Mouse (Mus musculus) limb, embryonic 12.5 days (tissue): ENCODE measurements around the gene Rcc2. TPM values are rescaled to one million over a fixed set of nuclear protein-coding genes. Genes with fewer than 3 reads are reported as not detected.

ENCODE experiments used
- ATAC-seq: fragments of 200-750 bp; cut with Nextera tagmentation; 2 replicates; pipeline ENCODE4 v1.8.0; 2017; ENCODE audit warnings: low read depth, moderate TSS enrichment; ENCODE audit not compliant: insufficient number of reproducible peaks, insufficient read depth, low FRiP score, low TSS enrichment
- H3K27ac ChIP-seq: fragments of 300-500 bp; sonication (generic); 2 replicates; pipeline ENCODE4 v1.5.1; 2016; ENCODE audit warnings: mild to moderate bottlenecking, moderate library complexity
- H3K27me3 ChIP-seq: fragments of 300-500 bp; sonication (generic); 2 replicates; pipeline ENCODE4 v1.6.1; 2016; ENCODE audit warnings: mild to moderate bottlenecking, moderate library complexity
- H3K36me3 ChIP-seq: fragments of 300-500 bp; sonication (generic); 2 replicates; pipeline ENCODE4 v1.6.1; 2016; ENCODE audit warnings: mild to moderate bottlenecking, moderate library complexity
- H3K4me1 ChIP-seq: fragments of 300-500 bp; sonication (generic); replicated peaks from 2 replicates; pipeline ENCODE4 v1.6.1; 2016
- H3K4me2 ChIP-seq: fragments of 300-500 bp; sonication (generic); 2 replicates; pipeline ENCODE4 v1.6.1; 2016; ENCODE audit warnings: mild to moderate bottlenecking, moderate library complexity
- H3K4me3 ChIP-seq: fragments of 300-500 bp; sonication (generic); replicated peaks from 2 replicates; pipeline ENCODE4 v1.5.1; 2016; ENCODE audit warnings: mild to moderate bottlenecking
- H3K9ac ChIP-seq: fragments of 300-500 bp; sonication (generic); replicated peaks from 2 replicates; pipeline ENCODE4 v1.6.1; 2016; ENCODE audit warnings: mild to moderate bottlenecking, moderate library complexity
- H3K9me3 ChIP-seq: fragments of 300-500 bp; sonication (generic); 2 replicates; pipeline ENCODE4 v1.6.1; 2016; ENCODE audit warnings: mild to moderate bottlenecking, moderate library complexity
- WGBS: fragments of 180-500 bp; shearing (Covaris S2); methylation state at CpG from one replicate; pipeline ENCODE4 v1.1.7; 2016; 5-methylcytosine and 5-hydroxymethylcytosine counted together
- polyA plus RNA-seq: library from polyadenylated mRNA; unstranded; fragments of >200 nt; fragmentation: Nextera tagmentation; extraction: Ambion mirVana; gene quantifications from 2 replicates; pipeline ENCODE4 v1.2.1, GENCODE M21; 2016

The Rcc2 gene
- polyA plus RNA-seq, 1 experiment from 2014 or later, result 139 TPM

DNA sequence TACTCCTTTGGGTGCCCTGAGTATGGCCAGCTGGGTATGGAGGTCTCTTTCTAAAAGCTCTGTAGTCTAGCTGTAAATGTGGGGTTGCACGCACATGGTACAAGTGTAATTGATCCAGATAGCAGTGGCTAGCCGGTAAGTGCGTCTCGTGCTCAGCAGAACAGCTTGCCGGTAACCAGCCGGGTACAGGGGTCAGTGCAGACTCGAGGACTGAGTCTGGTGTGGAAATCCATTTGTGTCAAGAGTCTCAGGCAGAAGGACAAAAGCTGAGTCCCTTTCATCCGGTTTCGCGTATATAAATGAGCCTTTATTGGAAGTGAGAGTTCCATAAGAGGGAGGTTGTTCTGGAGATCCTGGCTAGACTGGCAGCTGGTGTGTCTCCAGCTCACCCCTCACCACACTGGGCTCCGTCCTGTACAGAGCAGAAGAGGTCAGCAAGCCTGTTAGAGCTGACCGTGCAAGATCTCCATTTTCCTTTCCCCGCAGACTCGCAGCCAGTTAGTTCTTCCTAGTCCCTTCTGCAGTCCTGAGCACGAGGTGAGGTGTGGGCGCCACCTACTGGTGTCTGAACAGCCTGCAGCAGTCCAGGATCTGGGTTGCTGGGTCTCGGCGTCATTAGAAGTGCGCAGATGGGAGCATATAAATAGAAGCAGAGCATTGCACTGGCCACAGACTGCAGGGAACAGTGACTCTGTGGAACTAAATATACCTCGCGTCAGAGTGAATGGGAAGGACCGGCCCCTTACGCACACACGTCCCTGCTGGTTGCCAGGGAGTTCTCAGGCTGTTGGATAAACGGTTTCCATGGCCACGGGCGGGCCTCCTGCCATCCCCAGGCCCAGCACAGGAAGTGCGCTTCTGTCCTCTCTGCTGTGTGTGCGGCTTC lies 13.4 kb downstream of the Rcc2 start:
- WGBS, result 63% methylated on average over 29 of the region's 29 CpGs
- H3K27ac ChIP-seq, result peak overlapping the region; percentile 64; the same call in 1 of the 2 replicates
- no peak overlapping the region for H3K4me3 ChIP-seq
- no peak overlapping the region for H3K4me2 ChIP-seq
- peaks cover 100% of the 10 kb centered on the region for H3K36me3 ChIP-seq
- H3K9me3 ChIP-seq, result no peaks in the 10 kb centered on the region
- peaks cover 12% of the 10 kb centered on the region for H3K4me1 ChIP-seq
- H3K9ac ChIP-seq, result no peak overlapping the region
- peak; percentile 15; the same call in 1 of the 2 replicates for ATAC-seq
- H3K27me3 ChIP-seq, result no peaks in the 10 kb centered on the region

DNA sequence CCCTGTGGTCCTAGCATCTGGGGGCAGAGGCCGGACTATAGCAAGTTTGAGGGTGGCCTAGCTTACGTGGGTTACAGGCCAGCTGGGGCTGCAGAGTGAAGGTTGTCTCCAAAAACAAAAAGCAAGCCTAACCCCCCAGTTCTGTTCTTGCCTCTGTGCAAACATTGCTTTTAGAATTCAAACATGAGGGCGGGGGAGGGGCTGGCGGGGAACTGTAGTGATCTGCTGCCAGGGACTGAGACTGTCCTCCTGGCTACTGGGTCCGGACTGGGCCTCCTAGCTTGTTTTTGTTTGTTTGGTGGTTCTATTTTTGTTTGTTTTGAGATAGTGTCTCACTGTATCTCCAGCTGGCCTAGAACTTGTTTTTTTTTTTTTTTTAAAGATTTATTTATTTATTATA lies 14.2 kb downstream of the Rcc2 start:
- H3K9me3 ChIP-seq, result no peaks in the 10 kb centered on the region
- no peak overlapping the region for H3K27ac ChIP-seq
- H3K4me1 ChIP-seq, result peaks cover 6% of the 10 kb centered on the region; the same call in 1 of the 2 replicates
- ATAC-seq, result no peak
- no peak overlapping the region for H3K4me3 ChIP-seq
- H3K9ac ChIP-seq, result no peak overlapping the region
- no peaks in the 10 kb centered on the region for H3K27me3 ChIP-seq
- 86% methylated on average over 5 of the region's 5 CpGs for WGBS
- H3K36me3 ChIP-seq, result peaks cover 100% of the 10 kb centered on the region
- no peak overlapping the region for H3K4me2 ChIP-seq

GRCm38 (mm10) chr4:140716994-140717393 lies 16.7 kb downstream of the Rcc2 start:
- no peak for ATAC-seq
- WGBS, result 94% methylated on average over 11 of the region's 11 CpGs
- H3K27ac ChIP-seq, result no peak overlapping the region
- peaks cover 6% of the 10 kb centered on the region; the same call in 1 of the 2 replicates for H3K4me1 ChIP-seq
- H3K9ac ChIP-seq, result no peak overlapping the region
- H3K4me3 ChIP-seq, result no peak overlapping the region
- H3K9me3 ChIP-seq, result no peaks in the 10 kb centered on the region
- peaks cover 100% of the 10 kb centered on the region for H3K36me3 ChIP-seq
- no peak overlapping the region for H3K4me2 ChIP-seq
- no peaks in the 10 kb centered on the region for H3K27me3 ChIP-seq

- H3K9ac ChIP-seq, result no peak overlapping the region
- H3K4me3 ChIP-seq, result no peak overlapping the region
- H3K36me3 ChIP-seq, result peaks cover 100% of the 10 kb centered on the region
- ATAC-seq, result no peak
- no peaks in the 10 kb centered on the region for H3K9me3 ChIP-seq
- H3K27ac ChIP-seq, result no peak overlapping the region
- no peak overlapping the region for H3K4me2 ChIP-seq
- H3K27me3 ChIP-seq, result no peaks in the 10 kb centered on the region
- H3K4me1 ChIP-seq, result 0 out of 2 replicates have a peak, but pooled peaks cover 2% of the 10 kb centered on the region
- 96% methylated on average over 9 of the region's 9 CpGs for WGBS
Observed at GRCm38 (mm10) chr4:140718436-140718835, 18.1 kb downstream of the Rcc2 start.

GRCm38 (mm10) chr4:140720091-140720490 lies 19.8 kb downstream of the Rcc2 start:
- Histone ChIP-seq H3K9me3 (no peaks in the 10 kb centered on the region), H3K4me3 (no peak overlapping the region), H3K27me3 (no peaks in the 10 kb centered on the region), H3K4me2 (no peak overlapping the region), H3K27ac (no peak overlapping the region), H3K36me3 (peaks cover 93% of the 10 kb centered on the region), H3K4me1 (peaks cover 14% of the 10 kb centered on the region), H3K9ac (no peak overlapping the region; the same call in 1 of the 2 replicates)
- 85% methylated on average over 5 of the region's 5 CpGs for WGBS
- no peak for ATAC-seq

GRCm38 (mm10) chr4:140721968-140722490 lies 21.7 kb downstream of the Rcc2 start:
- Histone ChIP-seq H3K27ac (no peak overlapping the region), H3K9ac (no peak overlapping the region), H3K36me3 (peaks cover 87% of the 10 kb centered on the region), H3K4me3 (no peak overlapping the region), H3K4me1 (peaks cover 14% of the 10 kb centered on the region), H3K9me3 (no peaks in the 10 kb centered on the region), H3K27me3 (no peaks in the 10 kb centered on the region), H3K4me2 (no peak overlapping the region)
- WGBS, result 86% methylated on average over 20 of the region's 20 CpGs
- no peak for ATAC-seq

DNA sequence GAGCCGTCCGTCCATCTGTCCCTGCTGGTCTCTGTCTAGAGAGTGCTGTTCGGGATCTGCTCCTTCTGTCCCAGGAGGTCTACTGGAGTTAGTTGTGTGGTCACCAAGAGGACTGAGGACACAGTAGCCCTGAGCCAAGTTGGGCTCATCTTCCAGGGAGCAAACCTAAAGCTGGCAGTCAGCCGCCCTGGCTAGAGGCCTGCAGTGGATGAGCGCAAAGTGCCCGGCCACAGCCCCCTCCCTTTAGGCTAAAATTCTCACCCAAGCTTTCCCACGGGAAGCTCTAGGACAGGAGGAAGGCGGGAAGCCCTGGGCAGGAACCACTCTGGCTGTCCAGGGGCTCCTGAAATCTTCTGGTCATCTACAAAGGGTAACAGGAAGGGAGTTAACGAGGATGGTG lies 22.4 kb downstream of the Rcc2 start:
- H3K27me3 ChIP-seq, result no peaks in the 10 kb centered on the region
- no peak overlapping the region for H3K4me2 ChIP-seq
- 70% methylated on average over 9 of the region's 9 CpGs for WGBS

GRCm38 (mm10) chr4:140723192-140723591 lies 22.9 kb downstream of the Rcc2 start:
- peaks cover 81% of the 10 kb centered on the region for H3K36me3 ChIP-seq
- ATAC-seq, result no peak
- no peak overlapping the region for H3K4me3 ChIP-seq
- 84% methylated on average over 9 of the region's 9 CpGs for WGBS
- H3K9ac ChIP-seq, result no peak overlapping the region
- no peak overlapping the region for H3K4me2 ChIP-seq
- H3K9me3 ChIP-seq, result no peaks in the 10 kb centered on the region
- peaks cover 14% of the 10 kb centered on the region for H3K4me1 ChIP-seq
- H3K27me3 ChIP-seq, result no peaks in the 10 kb centered on the region
- H3K27ac ChIP-seq, result no peak overlapping the region

More for the DNA sequence above, 22.4 kb downstream of the Rcc2 start:
- no peaks in the 10 kb centered on the region for H3K9me3 ChIP-seq
- H3K4me3 ChIP-seq, result no peak overlapping the region
- peaks cover 86% of the 10 kb centered on the region for H3K36me3 ChIP-seq
- H3K9ac ChIP-seq, result no peak overlapping the region
- no peak overlapping the region for H3K27ac ChIP-seq
- H3K4me1 ChIP-seq, result peaks cover 14% of the 10 kb centered on the region
- no peak for ATAC-seq

- peak overlapping the region; percentile 36 for H3K27ac ChIP-seq
- H3K4me3 ChIP-seq, result no peak overlapping the region
- peaks cover 75% of the 10 kb centered on the region for H3K36me3 ChIP-seq
- no peak for ATAC-seq
- peaks cover 14% of the 10 kb centered on the region for H3K4me1 ChIP-seq
- no peak overlapping the region for H3K4me2 ChIP-seq
- WGBS, result 47% methylated on average over 5 of the region's 5 CpGs
- H3K9me3 ChIP-seq, result no peaks in the 10 kb centered on the region
- no peaks in the 10 kb centered on the region for H3K27me3 ChIP-seq
- H3K9ac ChIP-seq, result no peak overlapping the region
Observed at GRCm38 (mm10) chr4:140723801-140724200, 23.5 kb downstream of the Rcc2 start.

- no peaks in the 10 kb centered on the region for H3K9me3 ChIP-seq
- ATAC-seq, result no peak
- peaks cover 14% of the 10 kb centered on the region for H3K4me1 ChIP-seq
- no peak overlapping the region for H3K4me3 ChIP-seq
- 71% methylated on average over 6 of the region's 6 CpGs for WGBS
- no peaks in the 10 kb centered on the region for H3K27me3 ChIP-seq
- peak overlapping the region; percentile 36 for H3K27ac ChIP-seq
- no peak overlapping the region for H3K9ac ChIP-seq
- no peak overlapping the region for H3K4me2 ChIP-seq
- peaks cover 66% of the 10 kb centered on the region for H3K36me3 ChIP-seq
Observed at GRCm38 (mm10) chr4:140724739-140725138, 24.4 kb downstream of the Rcc2 start.

DNA sequence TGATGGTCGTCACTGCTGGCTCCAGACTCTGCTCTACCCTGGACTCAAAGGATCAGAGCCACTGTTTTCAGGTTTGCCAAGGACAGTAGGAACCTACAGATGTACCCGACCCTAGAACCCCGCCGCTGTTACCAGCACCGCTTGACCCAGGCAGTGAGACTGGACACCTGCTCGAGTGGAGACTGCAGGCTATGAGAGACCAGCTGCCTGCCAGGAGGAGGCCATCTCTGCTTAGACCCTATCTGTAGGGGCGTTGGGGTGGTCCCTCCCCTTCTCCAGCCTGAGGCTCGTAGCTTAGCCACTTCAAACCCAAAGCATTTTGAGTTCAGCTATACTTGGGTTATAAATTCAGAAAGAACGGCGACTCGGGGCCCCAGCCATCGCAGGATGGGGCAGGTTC lies 26.6 kb downstream of the Rcc2 start:
- Histone ChIP-seq H3K4me2 (no peak overlapping the region), H3K9me3 (no peaks in the 10 kb centered on the region), H3K4me1 (peaks cover 14% of the 10 kb centered on the region), H3K9ac (no peak overlapping the region; the same call in 1 of the 2 replicates), H3K27ac (no peak overlapping the region), H3K36me3 (peaks cover 44% of the 10 kb centered on the region), H3K4me3 (no peak overlapping the region), H3K27me3 (no peaks in the 10 kb centered on the region)
- WGBS, result 85% methylated on average over 12 of the region's 12 CpGs
- no peak for ATAC-seq
